Mouse (Mus musculus): ENCODE measurements around the gene Stk24.

The Stk24 gene

GRCm38 (mm10) chr14:121351737-121352136 lies 28.1 kb downstream of the Stk24 start:
- DNase-seq (ENCODE audit: low spot score) = no peak

- DNase-seq (ENCODE audit: low spot score) = no peak
Measured at GRCm38 (mm10) chr14:121350011-121350410, 29.8 kb downstream of the Stk24 start.

GRCm38 (mm10) chr14:121349291-121349690 lies 30.5 kb downstream of the Stk24 start:
- no peak for DNase-seq (ENCODE audit: low spot score)

- no peak for DNase-seq (ENCODE audit: low spot score)
Measured at GRCm38 (mm10) chr14:121348256-121348655, 31.6 kb downstream of the Stk24 start.

GRCm38 (mm10) chr14:121347134-121347533 lies 32.7 kb downstream of the Stk24 start:
- no peak for DNase-seq (ENCODE audit: low spot score)

- no peak for DNase-seq (ENCODE audit: low spot score)
Measured at GRCm38 (mm10) chr14:121346654-121347053, 33.2 kb downstream of the Stk24 start.

GRCm38 (mm10) chr14:121346053-121346452 lies 33.8 kb downstream of the Stk24 start:
- no peak for DNase-seq (ENCODE audit: low spot score)

GRCm38 (mm10) chr14:121344928-121345327 lies 34.9 kb downstream of the Stk24 start:
- DNase-seq (ENCODE audit: low spot score) = no peak

- DNase-seq (ENCODE audit: low spot score) = no peak
Measured at GRCm38 (mm10) chr14:121342885-121343284, 36.9 kb downstream of the Stk24 start.

- DNase-seq (ENCODE audit: low spot score) = peak; percentile 68
Measured at GRCm38 (mm10) chr14:121339951-121340401, 39.8 kb downstream of the Stk24 start.

GRCm38 (mm10) chr14:121338819-121339573 lies 40.8 kb downstream of the Stk24 start:
- no peak for DNase-seq (ENCODE audit: low spot score)

GRCm38 (mm10) chr14:121330090-121330408 lies 49.8 kb downstream of the Stk24 start:
- DNase-seq (ENCODE audit: low spot score) = no peak

GRCm38 (mm10) chr14:121329401-121330089 lies 50.3 kb downstream of the Stk24 start:
- no peak for DNase-seq (ENCODE audit: low spot score)

GRCm38 (mm10) chr14:121328878-121329277 lies 50.9 kb downstream of the Stk24 start:
- DNase-seq (ENCODE audit: low spot score) = no peak

GRCm38 (mm10) chr14:121326432-121326831 lies 53.4 kb downstream of the Stk24 start:
- DNase-seq (ENCODE audit: low spot score) = no peak

GRCm38 (mm10) chr14:121324521-121325330 lies 55.1 kb downstream of the Stk24 start:
- DNase-seq (ENCODE audit: low spot score) = no peak

GRCm38 (mm10) chr14:121322641-121323040 lies 57.2 kb downstream of the Stk24 start:
- no peak for DNase-seq (ENCODE audit: low spot score)

- DNase-seq (ENCODE audit: low spot score) = no peak
Measured at GRCm38 (mm10) chr14:121322150-121322549, 57.7 kb downstream of the Stk24 start.

GRCm38 (mm10) chr14:121318382-121318781 lies 61.4 kb downstream of the Stk24 start:
- DNase-seq (ENCODE audit: low spot score) = no peak

- no peak for DNase-seq (ENCODE audit: low spot score)
Measured at GRCm38 (mm10) chr14:121317312-121317671, 62.5 kb downstream of the Stk24 start.

GRCm38 (mm10) chr14:121316631-121317311 lies 63.0 kb downstream of the Stk24 start:
- DNase-seq (ENCODE audit: low spot score) = no peak

- DNase-seq (ENCODE audit: low spot score) = no peak
Measured at GRCm38 (mm10) chr14:121316136-121316535, 63.7 kb downstream of the Stk24 start.
